Mouse (Mus musculus) adrenal gland, postnatal 14 days (tissue): ENCODE measurements around the gene Spag9. TPM values are rescaled to one million over a fixed set of nuclear protein-coding genes. Genes with fewer than 3 reads are reported as not detected.
"Not testable (repeated sequence)": the region's sequence is repeated elsewhere in the genome, so short reads cannot be mapped to it uniquely, and the experiment has no call there.

Source experiments
- DNase-seq: peaks from one replicate; pipeline ENCODE4 v3.0.0; 2021; ENCODE audit warnings: mixed read lengths
- total RNA-seq: library from RNA; stranded (reverse); gene quantifications from 2 replicates; pipeline ENCODE4 v1.2.3, GENCODE M21; 2021

Spag9 gene
- total RNA-seq, 1 experiment from 2014 or later: 121 TPM

- no peak for DNase-seq
These were observed 9.6 kb upstream of the Spag9 start for GRCm38 (mm10) chr11:93986298-93986697.

GRCm38 (mm10) chr11:93987026-93987425 lies 8.9 kb upstream of the Spag9 start:
- no peak for DNase-seq

- DNase-seq: peak; percentile 32
These were observed 8.1 kb upstream of the Spag9 start for GRCm38 (mm10) chr11:93987625-93988327.

GRCm38 (mm10) chr11:93988328-93989062 lies 7.4 kb upstream of the Spag9 start:
- no peak for DNase-seq

- DNase-seq: no peak
These were observed 1.4 kb upstream of the Spag9 start for GRCm38 (mm10) chr11:93994531-93994930.

GRCm38 (mm10) chr11:93995111-93995719 lies 676 bp upstream of the Spag9 start:
- peak; percentile 91 for DNase-seq

- DNase-seq: peak; percentile 71
These were observed 632 bp downstream of the Spag9 start for GRCm38 (mm10) chr11:93996306-93997140.

GRCm38 (mm10) chr11:93997141-93997775 lies 1.4 kb downstream of the Spag9 start:
- peak; percentile 44 for DNase-seq

GRCm38 (mm10) chr11:93999276-93999675 lies 3.4 kb downstream of the Spag9 start:
- DNase-seq: no peak

- DNase-seq: no peak
These were observed 7.5 kb downstream of the Spag9 start for GRCm38 (mm10) chr11:94003346-94003745.

- DNase-seq: no peak
These were observed 23.2 kb downstream of the Spag9 start for GRCm38 (mm10) chr11:94019091-94019490.

- DNase-seq: no peak
These were observed 24.5 kb downstream of the Spag9 start for GRCm38 (mm10) chr11:94020403-94020802.

- no peak for DNase-seq
These were observed 30.4 kb downstream of the Spag9 start for GRCm38 (mm10) chr11:94026289-94026688.

- no peak for DNase-seq
These were observed 36.2 kb downstream of the Spag9 start for GRCm38 (mm10) chr11:94032084-94032483.

GRCm38 (mm10) chr11:94032971-94033370 lies 37.1 kb downstream of the Spag9 start:
- no peak for DNase-seq

- DNase-seq: peak; percentile 12
These were observed 40.1 kb downstream of the Spag9 start for GRCm38 (mm10) chr11:94035974-94036373.

- DNase-seq: no peak
These were observed 45.6 kb downstream of the Spag9 start for GRCm38 (mm10) chr11:94041475-94041874.

GRCm38 (mm10) chr11:94042301-94042700 lies 46.4 kb downstream of the Spag9 start:
- not testable (repeated sequence) for DNase-seq

- DNase-seq: peak; percentile 87
These were observed 48.4 kb downstream of the Spag9 start for GRCm38 (mm10) chr11:94043998-94044985.

GRCm38 (mm10) chr11:94045016-94045415 lies 49.1 kb downstream of the Spag9 start:
- no peak for DNase-seq

GRCm38 (mm10) chr11:94047288-94047687 lies 51.4 kb downstream of the Spag9 start:
- DNase-seq: no peak
